Mouse (Mus musculus): ENCODE measurements around the gene Rbpj.

- no peak for TF ChIP-seq CTCF (IDR thresholded peaks at IDR 0.05; ENCODE audit: insufficient read depth, low read length)
- TF ChIP-seq POLR2A (IDR thresholded peaks at IDR 0.05; ENCODE audit: borderline replicate concordance, extremely low read depth, low read depth, low read length), result no peak
These were observed 87.3 kb downstream of the Rbpj start for GRCm38 (mm10) chr5:53553281-53553680.
